Mouse (Mus musculus): ENCODE results near the gene Rbm20. TPM values are rescaled to one million over a fixed set of nuclear protein-coding genes. Genes with fewer than 3 reads are reported as not detected.
"Not testable (repeated sequence)": the region's sequence is repeated elsewhere in the genome, so short reads cannot be mapped to it uniquely, and the experiment has no call there.

The Rbm20 gene
- polyA plus RNA-seq, 1 experiment from 2014 or later, result 1.2 TPM

GRCm38 (mm10) chr19:53799885-53800284, 122.8 kb downstream of the Rbm20 start:
- no peak overlapping the region for H3K9ac ChIP-seq (replicated peaks; ENCODE audit: low read depth, low read length)
- WGBS, result 81% methylated on average over 11 of the region's 11 CpGs
- no peaks in the 10 kb centered on the region for H3K9me3 ChIP-seq (ENCODE audit: control insufficient read depth, low read length)
- H3K36me3 ChIP-seq (ENCODE audit: control insufficient read depth, insufficient read depth, low read length), result no peaks in the 10 kb centered on the region
- no peak overlapping the region for H3K4me2 ChIP-seq (ENCODE audit: low read depth, low read length)
- no peak for ATAC-seq (ENCODE audit: low read depth)
- H3K27me3 ChIP-seq (ENCODE audit: control insufficient read depth, insufficient read depth, low read length), result no peaks in the 10 kb centered on the region
- no peak overlapping the region for H3K27ac ChIP-seq (ENCODE audit: low read depth, low read length)
- H3K4me1 ChIP-seq (ENCODE audit: control insufficient read depth, insufficient read depth, low read length), result no peaks in the 10 kb centered on the region
- no peak overlapping the region for H3K4me3 ChIP-seq (ENCODE audit: low read depth, low read length)

- 67% methylated on average over 15 of the region's 15 CpGs for WGBS
- Histone ChIP-seq H3K4me1 (ENCODE audit: control insufficient read depth, insufficient read depth, low read length) (no peaks in the 10 kb centered on the region), H3K27ac (ENCODE audit: low read depth, low read length) (no peak overlapping the region), H3K4me2 (ENCODE audit: low read depth, low read length) (no peak overlapping the region), H3K9ac (replicated peaks; ENCODE audit: low read depth, low read length) (no peak overlapping the region), H3K4me3 (ENCODE audit: low read depth, low read length) (no peak overlapping the region), H3K36me3 (ENCODE audit: control insufficient read depth, insufficient read depth, low read length) (no peaks in the 10 kb centered on the region), H3K27me3 (ENCODE audit: control insufficient read depth, insufficient read depth, low read length) (no peaks in the 10 kb centered on the region), H3K9me3 (ENCODE audit: control insufficient read depth, low read length) (no peaks in the 10 kb centered on the region)
- no peak for ATAC-seq (ENCODE audit: low read depth)
Observed at GRCm38 (mm10) chr19:53800365-53800999, 123.4 kb downstream of the Rbm20 start.

GRCm38 (mm10) chr19:53801380-53801779, 124.3 kb downstream of the Rbm20 start:
- H3K4me1 ChIP-seq (ENCODE audit: control insufficient read depth, insufficient read depth, low read length), result no peaks in the 10 kb centered on the region
- H3K36me3 ChIP-seq (ENCODE audit: control insufficient read depth, insufficient read depth, low read length), result no peaks in the 10 kb centered on the region
- no peak overlapping the region for H3K4me2 ChIP-seq (ENCODE audit: low read depth, low read length)
- H3K4me3 ChIP-seq (ENCODE audit: low read depth, low read length), result no peak overlapping the region
- no peak overlapping the region for H3K9ac ChIP-seq (replicated peaks; ENCODE audit: low read depth, low read length)
- no peak overlapping the region for H3K27ac ChIP-seq (ENCODE audit: low read depth, low read length)
- 92% methylated on average over 5 of the region's 5 CpGs for WGBS
- ATAC-seq (ENCODE audit: low read depth), result no peak
- H3K9me3 ChIP-seq (ENCODE audit: control insufficient read depth, low read length), result no peaks in the 10 kb centered on the region
- no peaks in the 10 kb centered on the region for H3K27me3 ChIP-seq (ENCODE audit: control insufficient read depth, insufficient read depth, low read length)

DNA sequence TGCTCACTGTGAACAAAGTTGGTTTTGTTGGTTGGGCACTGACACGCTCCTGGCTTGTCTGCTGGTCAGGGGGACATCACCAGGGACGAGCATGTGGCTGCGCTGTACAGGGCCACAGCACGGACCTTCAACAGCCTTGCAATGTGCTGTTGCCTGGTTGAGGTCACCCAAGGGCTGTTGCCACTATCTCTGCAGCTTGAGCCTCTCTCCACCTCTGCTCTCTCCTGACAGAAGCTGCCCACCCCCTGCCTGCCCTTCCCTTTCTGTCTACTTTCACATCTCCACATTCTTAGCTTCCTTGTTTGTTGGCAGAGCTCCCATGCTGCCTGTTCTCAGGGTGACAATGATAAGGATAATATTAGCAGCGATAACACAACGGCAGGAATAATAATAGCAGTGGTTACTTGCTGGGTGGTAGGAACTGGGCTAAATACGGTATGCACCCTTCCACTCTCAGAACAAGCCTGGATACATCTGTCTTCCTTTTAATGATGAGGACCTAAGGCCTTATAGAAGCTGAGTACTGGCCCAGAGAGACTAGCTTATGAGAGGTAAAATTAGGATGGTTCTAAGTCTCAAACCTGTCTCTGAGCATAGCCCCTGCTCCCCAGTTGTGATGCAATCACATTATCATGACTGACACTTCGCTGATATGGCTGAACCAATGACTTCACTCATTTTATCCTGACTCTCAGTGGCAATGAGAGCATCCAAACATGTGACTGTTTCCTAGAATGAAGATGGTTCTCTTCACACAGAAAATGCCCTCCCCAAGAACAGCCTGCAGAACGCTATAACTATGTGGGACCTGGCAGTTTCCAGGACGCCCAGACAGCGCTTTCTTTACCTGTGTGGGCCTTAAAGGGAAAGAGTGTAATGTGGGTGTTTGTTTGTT, 124.9 kb downstream of the Rbm20 start:
- Histone ChIP-seq H3K9ac (replicated peaks; ENCODE audit: low read depth, low read length) (no peak overlapping the region), H3K4me3 (ENCODE audit: low read depth, low read length) (no peak overlapping the region), H3K27ac (ENCODE audit: low read depth, low read length) (no peak overlapping the region), H3K36me3 (ENCODE audit: control insufficient read depth, insufficient read depth, low read length) (no peaks in the 10 kb centered on the region), H3K4me2 (ENCODE audit: low read depth, low read length) (no peak overlapping the region), H3K9me3 (ENCODE audit: control insufficient read depth, low read length) (no peaks in the 10 kb centered on the region), H3K4me1 (ENCODE audit: control insufficient read depth, insufficient read depth, low read length) (no peaks in the 10 kb centered on the region), H3K27me3 (ENCODE audit: control insufficient read depth, insufficient read depth, low read length) (no peaks in the 10 kb centered on the region)
- WGBS, result 89% methylated on average over 11 of the region's 11 CpGs
- ATAC-seq (ENCODE audit: low read depth), result no peak

- Histone ChIP-seq H3K9me3 (ENCODE audit: control insufficient read depth, low read length) (no peaks in the 10 kb centered on the region), H3K27me3 (ENCODE audit: control insufficient read depth, insufficient read depth, low read length) (no peaks in the 10 kb centered on the region), H3K36me3 (ENCODE audit: control insufficient read depth, insufficient read depth, low read length) (no peaks in the 10 kb centered on the region), H3K27ac (ENCODE audit: low read depth, low read length) (no peak overlapping the region), H3K4me3 (ENCODE audit: low read depth, low read length) (no peak overlapping the region), H3K9ac (replicated peaks; ENCODE audit: low read depth, low read length) (no peak overlapping the region), H3K4me2 (ENCODE audit: low read depth, low read length) (no peak overlapping the region), H3K4me1 (ENCODE audit: control insufficient read depth, insufficient read depth, low read length) (no peaks in the 10 kb centered on the region)
- WGBS, result 75% methylated on average over 2 of the region's 2 CpGs
- no peak for ATAC-seq (ENCODE audit: low read depth)
Observed at GRCm38 (mm10) chr19:53803954-53804353, 126.8 kb downstream of the Rbm20 start.

DNA sequence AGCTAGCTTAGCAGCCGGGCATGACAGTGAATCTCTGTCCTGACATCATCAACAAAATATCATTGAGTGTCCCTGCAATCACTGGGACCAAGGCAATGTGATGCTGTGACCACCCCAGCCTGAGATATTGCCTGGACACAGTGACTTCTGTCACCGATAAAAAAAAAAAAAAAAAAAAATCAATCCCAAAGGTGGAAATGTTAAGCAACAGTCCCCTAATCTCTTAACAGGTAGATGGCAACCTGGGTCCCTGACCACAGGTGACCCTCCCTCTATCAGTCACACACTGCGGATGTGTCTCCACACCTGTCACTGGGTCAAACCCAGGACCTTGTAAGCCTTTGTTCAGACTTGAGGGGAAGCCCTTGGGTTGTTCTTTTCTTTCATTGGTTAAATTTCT, 128.0 kb downstream of the Rbm20 start:
- Histone ChIP-seq H3K9ac (replicated peaks; ENCODE audit: low read depth, low read length) (no peak overlapping the region), H3K4me2 (ENCODE audit: low read depth, low read length) (no peak overlapping the region), H3K27me3 (ENCODE audit: control insufficient read depth, insufficient read depth, low read length) (no peaks in the 10 kb centered on the region), H3K4me1 (ENCODE audit: control insufficient read depth, insufficient read depth, low read length) (no peaks in the 10 kb centered on the region), H3K36me3 (ENCODE audit: control insufficient read depth, insufficient read depth, low read length) (no peaks in the 10 kb centered on the region), H3K4me3 (ENCODE audit: low read depth, low read length) (no peak overlapping the region), H3K9me3 (ENCODE audit: control insufficient read depth, low read length) (no peaks in the 10 kb centered on the region), H3K27ac (ENCODE audit: low read depth, low read length) (no peak overlapping the region)
- no peak for ATAC-seq (ENCODE audit: low read depth)
- WGBS, result 83% methylated on average over 3 of the region's 3 CpGs

DNA sequence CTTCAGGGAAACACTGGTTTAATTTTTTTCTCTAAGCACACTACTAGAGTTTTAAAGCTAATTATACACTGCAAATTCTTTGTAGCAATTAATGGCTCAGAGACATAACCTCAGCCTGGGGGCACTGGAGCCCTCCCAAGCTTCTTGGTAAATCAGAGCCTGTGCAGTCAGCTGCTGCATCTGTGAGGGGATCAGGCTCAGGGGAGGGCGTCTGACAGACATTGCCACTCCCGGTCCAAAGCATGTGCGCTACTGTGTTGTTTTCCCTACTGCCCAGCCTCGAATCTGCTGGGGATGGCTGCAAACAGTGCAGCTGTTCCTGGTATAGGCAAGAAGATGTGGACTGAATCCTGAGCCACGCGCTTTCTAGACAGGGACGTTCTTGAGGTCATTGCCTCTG, 129.0 kb downstream of the Rbm20 start:
- H3K4me3 ChIP-seq (ENCODE audit: low read depth, low read length), result no peak overlapping the region
- 44% methylated on average over 7 of the region's 7 CpGs for WGBS
- H3K9ac ChIP-seq (replicated peaks; ENCODE audit: low read depth, low read length), result no peak overlapping the region
- no peaks in the 10 kb centered on the region for H3K4me1 ChIP-seq (ENCODE audit: control insufficient read depth, insufficient read depth, low read length)
- no peak overlapping the region for H3K4me2 ChIP-seq (ENCODE audit: low read depth, low read length)
- no peak overlapping the region for H3K27ac ChIP-seq (ENCODE audit: low read depth, low read length)
- H3K9me3 ChIP-seq (ENCODE audit: control insufficient read depth, low read length), result no peaks in the 10 kb centered on the region
- no peaks in the 10 kb centered on the region for H3K36me3 ChIP-seq (ENCODE audit: control insufficient read depth, insufficient read depth, low read length)
- ATAC-seq (ENCODE audit: low read depth), result peak; percentile 41; the same call in 1 of the 2 replicates
- no peaks in the 10 kb centered on the region for H3K27me3 ChIP-seq (ENCODE audit: control insufficient read depth, insufficient read depth, low read length)

DNA sequence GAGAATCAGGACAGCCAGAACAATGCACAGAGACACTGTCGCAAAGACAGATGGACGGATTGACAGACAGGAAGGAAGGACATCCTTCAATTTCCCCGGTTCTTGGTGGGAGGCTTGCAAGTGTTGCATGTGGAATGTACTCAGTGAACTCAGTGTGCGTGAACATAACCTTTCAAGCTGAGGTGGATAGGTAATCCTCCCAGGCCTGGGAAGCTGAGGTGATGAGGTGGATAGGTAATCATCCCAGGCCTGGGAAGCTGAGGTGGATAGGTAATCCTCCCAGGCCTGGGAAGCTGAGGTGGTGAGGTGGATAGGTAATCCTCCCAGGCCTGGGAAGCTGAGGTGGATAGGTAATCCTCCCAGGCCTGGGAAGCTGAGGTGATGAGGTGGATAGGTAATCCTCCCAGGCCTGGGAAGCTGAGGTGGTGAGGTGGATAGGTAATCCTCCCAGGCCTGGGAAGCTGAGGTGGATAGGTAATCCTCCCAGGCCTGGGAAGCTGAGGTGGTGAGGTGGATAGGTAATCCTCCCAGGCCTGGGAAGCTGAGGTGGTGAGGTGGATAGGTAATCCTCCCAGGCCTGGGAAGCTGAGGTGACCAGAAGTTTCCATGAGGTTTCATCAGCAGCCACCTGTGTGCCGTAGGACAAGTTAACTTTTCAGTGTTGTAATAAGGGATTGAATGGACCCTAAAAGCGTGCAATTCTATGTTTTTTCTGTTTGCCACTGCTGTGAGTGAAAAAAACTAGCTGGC, 129.6 kb downstream of the Rbm20 start:
- not testable (repeated sequence) for H3K27me3 ChIP-seq (ENCODE audit: control insufficient read depth, insufficient read depth, low read length); H3K27ac ChIP-seq (ENCODE audit: low read depth, low read length); H3K9ac ChIP-seq (replicated peaks; ENCODE audit: low read depth, low read length); H3K4me2 ChIP-seq (ENCODE audit: low read depth, low read length); H3K4me3 ChIP-seq (ENCODE audit: low read depth, low read length); H3K36me3 ChIP-seq (ENCODE audit: control insufficient read depth, insufficient read depth, low read length); H3K4me1 ChIP-seq (ENCODE audit: control insufficient read depth, insufficient read depth, low read length); ATAC-seq (ENCODE audit: low read depth); H3K9me3 ChIP-seq (ENCODE audit: control insufficient read depth, low read length)
- WGBS, result 83% methylated on average over 6 of the region's 6 CpGs
